Mouse (Mus musculus): ENCODE data around the gene Lipt2.

DNA sequence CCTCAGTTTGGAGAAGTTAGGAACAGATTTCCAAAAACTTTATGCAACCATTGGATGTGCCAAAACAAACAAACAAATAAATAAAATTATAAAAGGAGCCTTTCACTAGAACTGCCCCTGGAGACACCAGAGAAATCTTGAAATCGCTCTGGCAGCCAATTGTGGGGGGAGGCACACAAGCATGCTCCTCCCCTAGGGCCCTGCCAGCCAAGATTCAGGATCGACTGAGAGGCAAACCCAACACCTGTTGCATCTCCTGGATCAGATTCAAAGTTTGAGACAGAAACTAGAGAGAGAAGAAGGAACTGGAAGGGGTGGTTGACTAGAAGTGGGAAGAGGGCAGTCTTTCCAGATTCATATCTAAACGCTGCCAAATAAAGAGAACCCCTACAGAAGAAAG is 44.5 kb downstream of the Lipt2 start:
- TF ChIP-seq CTCF (IDR thresholded peaks at IDR 0.05) (no peak), EP300 (IDR thresholded peaks at IDR 0.05) (no peak)
